Mouse (Mus musculus): Measurements from ENCODE around the gene Bid. TPM values are rescaled to one million over a fixed set of nuclear protein-coding genes. Genes with fewer than 3 reads are reported as not detected.

Gene Bid
- polyA plus RNA-seq, 1 experiment from 2014 or later: 28.4 TPM

DNA sequence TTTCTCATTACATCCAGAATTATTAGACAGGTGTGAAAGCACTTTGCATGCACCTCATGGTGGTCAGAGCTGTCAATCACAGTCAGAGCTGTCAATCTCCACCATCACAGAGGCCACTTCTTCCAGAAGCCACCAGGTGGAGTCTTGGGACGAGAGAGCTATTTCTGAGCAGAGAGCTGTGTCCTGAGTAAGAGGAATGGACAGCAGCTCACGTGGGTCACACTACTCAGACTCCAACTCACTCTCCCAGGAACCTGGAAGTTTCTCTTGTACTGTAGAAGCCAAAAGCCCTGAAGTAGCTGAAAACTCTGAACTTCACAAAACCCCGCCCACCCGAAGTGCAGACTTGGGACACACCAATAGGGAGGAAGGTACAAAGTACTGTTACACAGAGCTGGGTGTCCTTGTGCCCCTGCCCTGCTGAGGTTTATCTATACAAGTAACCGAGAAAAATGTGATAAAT is 13.2 kb downstream of the Bid start:
- H3K27ac ChIP-seq: peak overlapping the region; percentile 48; the same call in 1 of the 2 replicates
- peaks cover 27% of the 10 kb centered on the region; the same call in 1 of the 2 replicates for H3K36me3 ChIP-seq
- peak; percentile 70 for ATAC-seq (ENCODE audit: low read depth)
- peak; percentile 43 for DNase-seq
- H3K9ac ChIP-seq: no peak overlapping the region
- no peak overlapping the region for H3K4me2 ChIP-seq
- WGBS (ENCODE audit: insufficient replicate concordance): 37% methylated on average over 5 of the region's 5 CpGs
- H3K9me3 ChIP-seq (replicated peaks): no peaks in the 10 kb centered on the region
- no peaks in the 10 kb centered on the region for H3K27me3 ChIP-seq
- no peak overlapping the region for H3K4me3 ChIP-seq (replicated peaks)
- peaks cover 33% of the 10 kb centered on the region for H3K4me1 ChIP-seq (replicated peaks)

GRCm38 (mm10) chr6:120901776-120902645 is 14.6 kb downstream of the Bid start:
- H3K4me1 ChIP-seq (replicated peaks): peaks cover 33% of the 10 kb centered on the region
- no peak overlapping the region for H3K4me2 ChIP-seq
- ATAC-seq (ENCODE audit: low read depth) (no peak), DNase-seq (no peak)
- no peak overlapping the region for H3K9ac ChIP-seq
- H3K36me3 ChIP-seq: peaks cover 32% of the 10 kb centered on the region; the same call in 1 of the 2 replicates
- no peak overlapping the region for H3K27ac ChIP-seq
- H3K4me3 ChIP-seq (replicated peaks): no peak overlapping the region
- no peaks in the 10 kb centered on the region for H3K27me3 ChIP-seq
- WGBS (ENCODE audit: insufficient replicate concordance): 68% methylated on average over 14 of the region's 14 CpGs
- no peaks in the 10 kb centered on the region for H3K9me3 ChIP-seq (replicated peaks)

DNA sequence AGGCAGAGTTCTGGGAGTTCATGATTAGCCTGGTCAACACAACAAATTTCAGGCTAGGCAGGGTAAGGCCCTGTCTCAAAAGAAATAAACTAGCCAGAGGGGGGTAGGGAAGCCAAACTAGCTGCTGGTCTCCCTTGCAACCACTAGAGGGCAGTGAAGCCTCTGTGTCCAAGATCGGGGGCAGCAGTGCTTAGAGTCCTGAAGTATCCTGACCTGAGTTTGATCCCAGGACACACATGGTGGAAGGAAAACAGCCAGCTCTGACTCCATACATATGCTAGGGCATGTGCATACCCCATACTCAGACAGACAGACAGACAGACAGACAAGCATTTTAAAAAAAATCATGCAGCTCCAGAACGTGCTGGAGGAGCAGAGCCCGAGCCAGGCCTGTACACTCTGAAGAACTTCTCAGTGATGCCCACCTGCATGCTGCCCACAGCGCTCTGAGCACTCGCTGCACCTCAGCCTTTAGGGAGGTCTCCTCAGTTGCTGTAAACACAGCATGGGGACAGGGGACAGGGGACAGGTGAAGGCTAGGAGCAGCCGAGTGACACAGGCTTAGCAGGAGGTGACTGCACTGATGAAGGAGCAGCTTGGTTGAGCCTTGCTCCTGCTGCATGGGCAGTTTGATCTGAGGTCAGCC is 18.3 kb downstream of the Bid start:
- ATAC-seq (ENCODE audit: low read depth) (peak; percentile 5; the same call in 1 of the 2 replicates), DNase-seq (no peak)
- H3K4me2 ChIP-seq: no peak overlapping the region
- H3K9ac ChIP-seq: no peak overlapping the region
- no peaks in the 10 kb centered on the region for H3K27me3 ChIP-seq
- H3K36me3 ChIP-seq: peaks cover 62% of the 10 kb centered on the region
- H3K9me3 ChIP-seq (replicated peaks): no peaks in the 10 kb centered on the region
- H3K4me1 ChIP-seq (replicated peaks): peaks cover 15% of the 10 kb centered on the region; the same call in 1 of the 2 replicates
- H3K4me3 ChIP-seq (replicated peaks): no peak overlapping the region
- 66% methylated on average over 6 of the region's 6 CpGs for WGBS (ENCODE audit: insufficient replicate concordance)
- H3K27ac ChIP-seq: no peak overlapping the region

GRCm38 (mm10) chr6:120894524-120894923 is 22.1 kb downstream of the Bid start:
- H3K9me3 ChIP-seq (replicated peaks): no peaks in the 10 kb centered on the region
- H3K4me3 ChIP-seq (replicated peaks): no peak overlapping the region
- H3K4me2 ChIP-seq: no peak overlapping the region
- ATAC-seq (ENCODE audit: low read depth) (no peak), DNase-seq (no peak)
- H3K27ac ChIP-seq: no peak overlapping the region
- H3K27me3 ChIP-seq: no peaks in the 10 kb centered on the region
- H3K4me1 ChIP-seq (replicated peaks): no peaks in the 10 kb centered on the region
- no peak overlapping the region for H3K9ac ChIP-seq
- peaks cover 90% of the 10 kb centered on the region for H3K36me3 ChIP-seq
- 80% methylated on average over 9 of the region's 9 CpGs for WGBS (ENCODE audit: insufficient replicate concordance)

GRCm38 (mm10) chr6:120894089-120894488 is 22.6 kb downstream of the Bid start:
- no peaks in the 10 kb centered on the region for H3K9me3 ChIP-seq (replicated peaks)
- DNase-seq: no peak
- H3K4me2 ChIP-seq: no peak overlapping the region
- no peaks in the 10 kb centered on the region for H3K27me3 ChIP-seq
- ATAC-seq (ENCODE audit: low read depth): no peak
- H3K36me3 ChIP-seq: peaks cover 92% of the 10 kb centered on the region
- no peak overlapping the region for H3K27ac ChIP-seq
- no peak overlapping the region for H3K4me3 ChIP-seq (replicated peaks)
- H3K4me1 ChIP-seq (replicated peaks): no peaks in the 10 kb centered on the region
- WGBS (ENCODE audit: insufficient replicate concordance): 86% methylated on average over 9 of the region's 9 CpGs
- no peak overlapping the region for H3K9ac ChIP-seq

- WGBS (ENCODE audit: insufficient replicate concordance): 90% methylated on average over 17 of the region's 17 CpGs
Measured at GRCm38 (mm10) chr6:120886696-120887095, 30.0 kb downstream of the Bid start.

DNA sequence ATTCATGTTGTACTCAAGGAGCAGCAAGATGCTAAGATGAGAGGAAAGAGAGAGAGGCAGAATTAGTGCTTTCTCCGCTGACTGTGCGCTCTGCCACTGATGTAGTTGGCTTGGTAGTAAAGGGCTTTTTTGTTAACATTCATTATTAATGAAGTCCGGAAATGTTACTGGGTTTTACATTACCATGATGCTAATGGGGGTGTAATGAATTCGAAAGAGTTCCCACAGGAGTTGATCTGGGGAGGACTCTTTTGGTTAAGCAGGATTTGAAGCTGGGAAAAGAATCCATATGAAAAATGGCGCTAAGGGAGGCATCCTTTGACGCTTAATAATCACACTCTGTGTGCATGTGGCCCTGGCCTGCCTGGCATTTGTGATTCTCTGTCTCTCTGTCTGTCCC is 32.2 kb downstream of the Bid start:
- no peak overlapping the region for H3K9ac ChIP-seq
- 88% methylated on average over 6 of the region's 6 CpGs for WGBS (ENCODE audit: insufficient replicate concordance)
- ATAC-seq (ENCODE audit: low read depth): no peak
- H3K27me3 ChIP-seq: no peaks in the 10 kb centered on the region
- no peaks in the 10 kb centered on the region for H3K9me3 ChIP-seq (replicated peaks)
- H3K27ac ChIP-seq: no peak overlapping the region
- peaks cover 96% of the 10 kb centered on the region for H3K36me3 ChIP-seq
- no peak for DNase-seq
- H3K4me2 ChIP-seq: no peak overlapping the region
- no peak overlapping the region for H3K4me3 ChIP-seq (replicated peaks)
- H3K4me1 ChIP-seq (replicated peaks): no peaks in the 10 kb centered on the region; the same call in 1 of the 2 replicates

More at GRCm38 (mm10) chr6:120886696-120887095, 30.0 kb downstream of the Bid start:
- Histone ChIP-seq H3K4me3 (replicated peaks) (no peak overlapping the region), H3K4me2 (no peak overlapping the region), H3K36me3 (peaks cover 96% of the 10 kb centered on the region), H3K9ac (no peak overlapping the region), H3K27me3 (no peaks in the 10 kb centered on the region), H3K27ac (no peak overlapping the region), H3K4me1 (replicated peaks) (no peaks in the 10 kb centered on the region), H3K9me3 (replicated peaks) (no peaks in the 10 kb centered on the region)
- DNase-seq (no peak), ATAC-seq (ENCODE audit: low read depth) (no peak)

GRCm38 (mm10) chr6:120879046-120879445 is 37.6 kb downstream of the Bid start:
- WGBS (ENCODE audit: insufficient replicate concordance): 83% methylated on average over 5 of the region's 5 CpGs
- peaks cover 90% of the 10 kb centered on the region for H3K36me3 ChIP-seq

GRCm38 (mm10) chr6:120873874-120874273 is 42.8 kb downstream of the Bid start:
- ATAC-seq (ENCODE audit: low read depth): peak; percentile 77
- Histone ChIP-seq H3K27ac (no peak overlapping the region), H3K4me3 (replicated peaks) (no peak overlapping the region), H3K27me3 (no peaks in the 10 kb centered on the region), H3K4me2 (no peak overlapping the region), H3K36me3 (peaks cover 65% of the 10 kb centered on the region), H3K9me3 (replicated peaks) (no peaks in the 10 kb centered on the region), H3K4me1 (replicated peaks) (peaks cover 11% of the 10 kb centered on the region), H3K9ac (no peak overlapping the region)
- DNase-seq: peak; percentile 29
- 16% methylated on average over 9 of the region's 9 CpGs for WGBS (ENCODE audit: insufficient replicate concordance)

More at GRCm38 (mm10) chr6:120879046-120879445, 37.6 kb downstream of the Bid start:
- DNase-seq: no peak
- Histone ChIP-seq H3K27ac (no peak overlapping the region), H3K4me1 (replicated peaks) (no peaks in the 10 kb centered on the region; the same call in 1 of the 2 replicates), H3K9ac (no peak overlapping the region), H3K4me3 (replicated peaks) (no peak overlapping the region), H3K27me3 (no peaks in the 10 kb centered on the region), H3K4me2 (no peak overlapping the region), H3K9me3 (replicated peaks) (no peaks in the 10 kb centered on the region)
- ATAC-seq (ENCODE audit: low read depth): no peak

DNA sequence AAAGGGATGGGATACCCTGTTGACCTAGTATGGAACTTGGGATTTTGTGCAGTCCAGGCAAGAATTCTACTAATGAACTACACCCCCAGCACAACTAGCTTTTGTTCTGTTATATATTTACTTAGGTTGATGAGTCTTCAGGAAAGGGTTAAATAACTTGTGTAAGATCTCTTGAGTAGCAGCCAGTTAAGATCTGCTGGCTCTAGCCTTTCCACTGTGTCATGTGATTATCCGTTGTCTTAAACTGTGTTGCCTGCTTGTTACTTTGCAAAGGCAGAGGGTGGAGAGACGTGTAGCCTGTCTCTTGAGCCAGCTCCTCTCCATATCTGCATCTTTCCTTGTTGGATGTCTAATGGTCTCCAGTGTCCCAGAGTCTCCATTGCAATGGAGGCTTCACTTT is 45.4 kb downstream of the Bid start:
- DNase-seq: no peak
- WGBS (ENCODE audit: insufficient replicate concordance): 74% methylated on average over 2 of the region's 2 CpGs
- peaks cover 58% of the 10 kb centered on the region for H3K36me3 ChIP-seq

GRCm38 (mm10) chr6:120868824-120869223 is 47.8 kb downstream of the Bid start:
- no peaks in the 10 kb centered on the region for H3K27me3 ChIP-seq
- H3K9me3 ChIP-seq (replicated peaks): no peaks in the 10 kb centered on the region
- no peak overlapping the region for H3K9ac ChIP-seq
- peaks cover 17% of the 10 kb centered on the region for H3K4me1 ChIP-seq (replicated peaks)
- ATAC-seq (ENCODE audit: low read depth) (no peak), DNase-seq (no peak)
- no peak overlapping the region for H3K4me2 ChIP-seq
- WGBS (ENCODE audit: insufficient replicate concordance): 68% methylated on average over 1 of the region's 1 CpGs
- peaks cover 66% of the 10 kb centered on the region for H3K36me3 ChIP-seq
- no peak overlapping the region for H3K4me3 ChIP-seq (replicated peaks)
- no peak overlapping the region for H3K27ac ChIP-seq

More for the DNA sequence above, 45.4 kb downstream of the Bid start:
- no peak overlapping the region for H3K27ac ChIP-seq
- no peaks in the 10 kb centered on the region for H3K27me3 ChIP-seq
- no peaks in the 10 kb centered on the region for H3K9me3 ChIP-seq (replicated peaks)
- no peak overlapping the region for H3K4me3 ChIP-seq (replicated peaks)
- H3K9ac ChIP-seq: no peak overlapping the region
- H3K4me2 ChIP-seq: no peak overlapping the region
- peaks cover 16% of the 10 kb centered on the region for H3K4me1 ChIP-seq (replicated peaks)
- ATAC-seq (ENCODE audit: low read depth): no peak

Data from liver, embryonic 13.5 days (tissue).